Mouse (Mus musculus) bone marrow macrophage, adult 2 months (primary cell): ENCODE measurements around the gene Etv1. TPM values are rescaled to one million over a fixed set of nuclear protein-coding genes. Genes with fewer than 3 reads are reported as not detected.

Experiments used
- H3K27ac ChIP-seq: 2 replicates; pipeline ENCODE4 v1.5.1; 2012; ENCODE audit warnings: low read depth, low read length; ENCODE audit not compliant: insufficient read depth
- H3K4me1 ChIP-seq: 2 replicates; pipeline ENCODE4 v1.6.1; 2012; ENCODE audit warnings: low read length; ENCODE audit not compliant: control insufficient read depth, insufficient read depth
- H3K4me3 ChIP-seq: 2 replicates; pipeline ENCODE4 v1.5.1; 2012; ENCODE audit warnings: mild to moderate bottlenecking, low read length, moderate library complexity; ENCODE audit not compliant: insufficient read depth
- CTCF ChIP-seq: IDR thresholded peaks from 2 replicates; pipeline ENCODE4 v1.5.1; 2012; ENCODE audit warnings: low read depth, mild to moderate bottlenecking, low read length, moderate library complexity
- POLR2A ChIP-seq: IDR thresholded peaks from 2 replicates; pipeline ENCODE4 v1.6.1; 2012; ENCODE audit warnings: mild to moderate bottlenecking, low read depth, low read length, borderline replicate concordance
- polyA plus RNA-seq: library from polyadenylated mRNA; stranded (reverse); fragments of >200 nt; gene quantifications from 2 replicates; pipeline ENCODE4 v1.2.4, GENCODE M21; 2012; ENCODE audit not compliant: missing spikeins, insufficient read depth, insufficient read length

The Etv1 gene
- polyA plus RNA-seq, 1 experiment = 4.8 TPM

- no peak for TF ChIP-seq CTCF
- no peak for TF ChIP-seq POLR2A
- H3K27ac ChIP-seq = no peak overlapping the region
- peaks cover 30% of the 10 kb centered on the region for H3K4me1 ChIP-seq
- H3K4me3 ChIP-seq = no peak overlapping the region
Measured at GRCm38 (mm10) chr12:38906314-38906713, 127.1 kb downstream of the Etv1 start.

DNA sequence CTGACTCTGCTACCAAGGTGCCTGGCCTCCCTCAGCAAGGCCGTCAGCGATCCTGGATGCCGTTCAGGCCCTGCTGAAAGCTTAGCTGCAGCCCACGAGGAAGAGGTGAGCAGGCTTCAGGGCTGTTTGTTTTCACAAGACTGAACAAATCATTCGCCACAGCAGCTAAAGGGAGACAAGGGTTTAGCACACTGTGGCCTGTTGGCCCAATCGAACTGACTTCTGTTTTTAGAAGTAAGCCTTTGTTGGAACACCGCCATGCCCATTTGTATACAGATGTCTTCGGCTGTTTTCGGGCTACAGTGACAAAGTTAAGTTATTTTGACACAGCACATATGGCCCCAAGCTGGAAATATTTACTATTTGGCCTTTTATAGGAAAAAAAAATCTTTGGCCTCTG lies 127.6 kb downstream of the Etv1 start:
- Histone ChIP-seq H3K27ac (no peak overlapping the region), H3K4me1 (peaks cover 30% of the 10 kb centered on the region)

DNA sequence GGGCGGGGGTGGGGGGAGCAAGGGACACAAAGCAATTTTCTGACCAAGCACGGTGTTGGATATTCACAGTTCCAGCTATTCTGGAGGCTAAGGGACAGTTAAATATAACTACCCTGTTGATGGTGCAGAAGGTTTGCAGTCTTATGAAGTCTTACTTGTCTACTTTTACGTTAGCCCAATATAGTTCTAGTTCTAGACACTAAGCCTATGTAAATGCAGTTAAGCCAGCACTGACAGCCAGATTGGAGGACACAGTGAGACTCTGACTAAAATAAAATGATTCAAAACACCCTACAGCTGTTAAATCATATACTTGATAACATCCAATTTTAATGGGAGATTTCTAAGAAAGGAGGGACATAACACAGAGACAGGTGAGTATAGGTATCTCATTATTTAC lies 129.8 kb downstream of the Etv1 start:
- H3K4me3 ChIP-seq = no peak overlapping the region

More for the DNA sequence above, 127.6 kb downstream of the Etv1 start:
- no peak overlapping the region for H3K4me3 ChIP-seq
- TF ChIP-seq CTCF (no peak), POLR2A (no peak)

More for the DNA sequence above, 129.8 kb downstream of the Etv1 start:
- Histone ChIP-seq H3K27ac (no peak overlapping the region), H3K4me1 (peaks cover 30% of the 10 kb centered on the region)
- TF ChIP-seq CTCF (no peak), POLR2A (no peak)
